Mouse (Mus musculus) C2C12 (cell line): ENCODE data around the gene Gm10073.

Source experiments
- CTCF ChIP-seq: IDR thresholded peaks from one replicate; pipeline ENCODE4 v1.5.1; 2011; ENCODE audit not compliant: control insufficient read depth, insufficient read depth, insufficient read length
- MYOD1 ChIP-seq: IDR thresholded peaks from one replicate; pipeline ENCODE4 v1.6.1; 2011; ENCODE audit warnings: low read depth; ENCODE audit not compliant: control insufficient read depth, insufficient read length
- USF1 ChIP-seq: IDR thresholded peaks from one replicate; pipeline ENCODE4 v1.6.1; 2011; ENCODE audit warnings: low read depth, mild to moderate bottlenecking, control low read depth, moderate library complexity

DNA sequence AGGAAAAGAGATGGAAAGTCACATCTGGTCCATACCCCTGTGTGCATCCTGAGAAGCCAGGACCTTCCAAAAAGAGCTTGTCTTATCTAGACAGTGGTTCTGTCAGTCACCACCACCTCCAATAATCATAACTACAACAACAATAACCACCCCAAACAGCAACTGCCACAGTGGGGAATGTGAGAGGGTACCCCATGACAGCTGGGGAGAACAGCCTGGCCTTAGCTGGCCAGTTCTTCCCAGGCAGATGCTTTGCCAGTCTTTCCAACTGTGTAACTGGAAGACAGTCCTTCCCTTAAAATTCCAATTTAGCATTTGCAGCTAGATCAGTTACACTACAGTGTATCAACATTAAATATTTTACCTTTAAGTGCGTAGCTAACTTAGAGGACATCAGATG lies 22.4 kb downstream of the Gm10073 start:
- TF ChIP-seq MYOD1 (no peak), CTCF (no peak), USF1 (no peak)
